Mouse (Mus musculus) R1 (cell line): Measurements from ENCODE around the gene Pgpep1l.
"Not testable (repeated sequence)": the region's sequence is repeated elsewhere in the genome, so short reads cannot be mapped to it uniquely, and the experiment has no call there.

ENCODE experiments used
- DNase-seq: peaks from one replicate; pipeline ENCODE4 v3.0.0-alpha.2; 2018; ENCODE audit warnings: low read depth, low spot score

Gene Pgpep1l

DNA sequence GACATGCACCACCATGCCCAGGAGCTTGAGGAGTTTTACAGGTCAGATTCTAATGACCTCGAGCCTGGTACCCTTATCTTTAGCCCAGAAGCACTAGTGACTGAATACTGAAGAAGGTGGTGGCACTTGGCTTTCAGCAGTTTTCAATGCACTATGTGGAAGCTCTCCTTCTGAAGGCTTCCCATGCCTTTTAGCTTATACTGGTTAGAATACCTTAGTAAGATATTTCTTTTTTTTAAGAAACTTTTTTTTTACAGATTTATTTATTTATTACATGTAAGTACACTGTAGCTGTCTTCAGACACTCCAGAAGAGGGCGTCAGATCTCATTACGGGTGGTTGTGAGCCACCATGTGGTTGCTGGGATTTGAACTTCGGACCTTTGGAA, 19.1 kb upstream of the Pgpep1l start:
- DNase-seq, result not testable (repeated sequence)

GRCm38 (mm10) chr7:68282304-68283132, 18.5 kb upstream of the Pgpep1l start:
- no peak for DNase-seq

GRCm38 (mm10) chr7:68281341-68281740, 17.3 kb upstream of the Pgpep1l start:
- DNase-seq, result no peak

DNA sequence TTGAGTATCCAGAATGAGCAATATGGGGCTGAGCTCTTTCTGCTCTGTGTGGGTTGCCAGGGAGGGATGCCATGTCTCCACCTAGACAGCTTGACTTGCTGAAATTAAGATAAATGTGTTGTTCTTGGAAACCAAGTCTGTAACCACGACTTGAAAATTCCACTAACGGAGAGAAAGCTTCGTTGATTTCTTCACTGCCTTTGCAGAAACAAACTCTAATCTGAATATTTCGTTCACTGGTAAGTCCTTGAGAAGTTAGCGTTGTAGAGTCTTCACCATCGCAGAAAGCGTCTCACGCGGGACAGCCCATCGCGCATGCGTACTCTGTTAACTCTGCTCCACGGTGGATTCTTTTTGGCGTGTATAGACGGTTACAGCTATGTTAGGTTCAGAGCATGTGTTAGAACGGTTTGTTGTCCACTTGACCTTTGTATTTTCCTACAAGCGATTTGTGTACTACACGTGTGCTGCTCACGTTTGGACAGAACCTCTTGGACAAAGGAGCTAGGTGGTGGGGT, 16.4 kb upstream of the Pgpep1l start:
- no peak for DNase-seq

DNA sequence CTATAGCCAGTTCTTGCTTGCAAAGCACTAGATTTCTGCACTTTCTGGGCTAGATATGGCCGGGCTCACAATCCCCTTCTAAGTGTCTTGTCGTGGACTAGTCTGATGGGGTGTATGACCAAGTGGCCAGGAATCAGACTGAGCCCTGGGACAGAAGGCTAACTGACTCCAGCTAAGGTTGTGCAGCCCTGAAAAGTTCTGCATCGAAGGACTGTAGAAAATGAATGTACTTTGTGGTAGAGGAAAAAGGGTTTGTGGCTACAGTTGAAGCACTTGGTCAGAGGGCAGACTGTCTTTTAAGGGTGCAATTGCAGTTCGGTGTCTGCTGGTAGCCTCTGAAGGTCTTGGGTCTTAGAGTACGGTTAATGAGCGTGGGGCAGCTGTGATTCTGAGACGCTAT, 15.4 kb upstream of the Pgpep1l start:
- no peak for DNase-seq

GRCm38 (mm10) chr7:68278908-68279307, 14.9 kb upstream of the Pgpep1l start:
- DNase-seq, result no peak

DNA sequence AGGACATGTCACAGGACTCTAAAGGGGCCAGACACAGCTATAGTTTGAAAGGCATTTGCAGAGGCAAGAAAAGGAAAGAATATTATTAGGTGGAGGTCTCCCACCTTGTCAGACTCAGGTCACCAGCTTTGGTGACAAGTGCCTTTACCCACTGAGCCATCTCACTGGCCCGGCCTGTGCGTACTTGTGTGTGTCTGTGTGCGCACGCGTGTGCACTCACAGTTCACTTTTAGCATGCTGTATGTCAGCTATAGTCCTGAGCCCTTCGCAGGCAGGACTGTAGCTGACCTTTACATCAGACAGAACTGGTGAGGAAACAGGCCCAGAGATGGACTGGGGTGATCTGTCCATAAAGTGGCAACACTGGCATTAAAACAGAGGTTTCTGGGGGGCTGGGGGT, 14.4 kb upstream of the Pgpep1l start:
- no peak for DNase-seq

- no peak for DNase-seq
Observed at GRCm38 (mm10) chr7:68277897-68278270, 13.9 kb upstream of the Pgpep1l start.

DNA sequence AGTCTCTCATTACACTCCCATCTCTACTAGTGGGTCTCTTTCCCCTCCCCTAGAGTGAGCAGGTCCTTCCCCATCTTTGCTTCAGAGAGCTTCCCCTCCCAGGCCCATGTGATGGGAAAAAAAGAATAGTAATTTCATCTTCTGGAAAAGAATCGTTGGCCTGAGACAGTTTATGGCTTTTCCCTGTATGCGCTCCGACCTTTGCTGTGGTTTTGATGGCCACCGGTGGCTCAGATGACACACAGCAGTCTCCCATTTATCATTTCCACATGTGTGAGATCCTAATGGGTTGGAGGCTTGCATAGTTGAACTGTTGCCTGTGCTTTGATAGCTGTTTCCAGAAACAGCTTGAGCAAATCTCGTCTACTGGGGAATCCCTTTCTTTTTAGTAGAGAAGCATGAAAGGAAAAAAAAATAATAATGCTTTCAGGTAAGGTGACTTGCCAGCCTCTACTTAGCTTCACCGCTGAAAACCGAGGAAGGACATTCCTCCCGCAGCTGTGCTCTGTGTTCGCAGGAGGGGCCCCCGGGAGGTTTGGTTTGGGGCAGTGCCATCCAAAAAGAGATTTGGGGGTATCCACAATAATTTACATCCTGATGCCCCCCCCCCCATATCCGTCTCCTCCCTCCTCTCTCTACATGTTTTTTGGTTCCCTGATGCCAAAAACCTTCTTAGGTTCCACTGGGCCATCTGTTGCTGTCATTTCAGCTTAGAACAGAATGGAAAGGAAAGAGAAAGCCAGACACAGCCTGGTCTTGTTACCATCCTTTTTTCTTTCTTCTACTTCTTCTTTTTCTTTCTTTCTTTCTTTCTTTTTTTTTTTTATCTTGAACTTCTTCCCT, 13.2 kb upstream of the Pgpep1l start:
- DNase-seq, result no peak

DNA sequence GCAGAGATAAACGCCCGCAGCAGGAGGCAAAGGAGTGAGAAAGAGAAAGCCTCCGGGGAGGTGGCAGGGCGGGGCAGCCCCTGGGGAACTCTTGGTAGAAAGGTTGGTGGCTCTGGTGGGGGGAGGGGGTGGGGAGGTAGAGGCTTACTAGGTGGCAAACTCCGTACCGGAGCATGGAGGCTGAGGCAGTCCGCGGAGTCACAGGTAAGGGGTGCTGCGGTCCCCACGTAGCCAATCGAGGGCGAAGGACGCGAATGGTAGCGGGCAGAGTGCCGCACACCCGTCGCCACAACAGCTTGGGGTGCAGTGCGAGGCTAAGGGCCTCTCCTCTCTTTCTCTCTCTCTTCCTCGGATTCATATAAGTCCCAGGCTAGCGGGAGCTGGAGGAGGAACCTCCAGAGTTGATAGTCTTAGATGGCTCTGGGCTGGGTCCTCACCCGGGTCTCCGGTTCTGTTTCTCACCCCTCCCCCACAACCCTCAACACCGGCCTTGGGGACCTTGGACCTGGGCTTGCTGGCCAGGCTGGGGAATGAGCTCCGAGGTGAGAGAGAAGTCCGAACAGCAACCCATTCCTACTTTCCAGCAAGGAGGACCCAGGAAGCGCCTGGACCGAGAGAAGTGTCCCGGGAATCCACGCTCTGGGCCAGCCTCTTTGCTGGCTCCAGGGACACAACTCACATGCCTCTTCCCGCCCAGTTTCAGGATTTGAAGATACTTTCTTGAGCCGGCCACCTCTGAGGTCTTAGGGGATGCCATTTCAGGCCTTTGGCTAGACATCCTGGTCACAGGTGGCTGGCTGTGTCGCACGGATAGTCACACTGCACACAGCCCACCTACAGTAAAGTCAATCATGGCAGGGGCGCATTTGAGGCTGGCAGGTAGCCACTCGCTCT, 12.1 kb upstream of the Pgpep1l start:
- DNase-seq, result no peak

GRCm38 (mm10) chr7:68275445-68275837, 11.4 kb upstream of the Pgpep1l start:
- DNase-seq, result peak; percentile 90

DNA sequence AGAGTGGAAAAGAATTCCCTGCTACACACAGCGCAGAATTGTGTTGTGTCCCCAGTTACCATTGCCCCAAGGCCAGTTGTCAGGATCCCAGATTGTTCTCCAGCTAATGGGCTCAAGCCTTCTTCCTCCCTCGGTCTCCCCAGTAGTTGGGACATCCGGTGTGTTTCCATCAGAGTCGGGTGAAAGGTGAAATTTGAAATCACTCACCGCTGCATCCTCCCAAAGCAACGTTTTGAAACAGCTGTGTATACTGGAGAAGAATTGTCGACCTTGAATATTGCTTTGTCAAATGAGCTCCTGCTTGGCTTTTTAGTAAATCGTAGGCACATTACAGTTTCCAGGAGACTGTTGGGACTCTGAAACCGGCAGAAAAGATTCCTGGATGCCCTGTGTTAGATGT, 10.9 kb upstream of the Pgpep1l start:
- DNase-seq, result no peak

DNA sequence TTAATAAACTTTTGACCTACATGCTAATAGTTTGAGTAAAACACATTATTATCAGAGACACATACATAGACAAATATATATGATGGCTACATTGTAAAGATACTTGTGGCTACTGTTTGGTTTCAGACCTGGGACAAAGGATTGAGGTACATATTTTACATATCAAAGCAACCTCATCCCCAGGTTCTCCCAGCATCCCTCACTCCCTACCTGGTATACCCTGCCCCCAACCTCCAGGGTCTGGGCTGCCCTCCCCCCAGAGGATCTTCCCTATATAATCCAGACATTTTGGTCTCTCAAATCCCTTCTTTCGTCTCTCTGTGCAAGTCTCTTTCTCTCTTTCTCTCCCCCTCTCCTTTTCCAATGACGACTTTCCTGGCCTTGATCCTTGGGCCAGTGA, 10.2 kb upstream of the Pgpep1l start:
- no peak for DNase-seq

- no peak for DNase-seq
Observed at GRCm38 (mm10) chr7:68273515-68273914, 9.5 kb upstream of the Pgpep1l start, which contains the start of gene Fam169b. Gene Fam169b, plus strand, starts transcription at chr7:68273839.

GRCm38 (mm10) chr7:68272607-68273006, 8.6 kb upstream of the Pgpep1l start:
- DNase-seq, result no peak

DNA sequence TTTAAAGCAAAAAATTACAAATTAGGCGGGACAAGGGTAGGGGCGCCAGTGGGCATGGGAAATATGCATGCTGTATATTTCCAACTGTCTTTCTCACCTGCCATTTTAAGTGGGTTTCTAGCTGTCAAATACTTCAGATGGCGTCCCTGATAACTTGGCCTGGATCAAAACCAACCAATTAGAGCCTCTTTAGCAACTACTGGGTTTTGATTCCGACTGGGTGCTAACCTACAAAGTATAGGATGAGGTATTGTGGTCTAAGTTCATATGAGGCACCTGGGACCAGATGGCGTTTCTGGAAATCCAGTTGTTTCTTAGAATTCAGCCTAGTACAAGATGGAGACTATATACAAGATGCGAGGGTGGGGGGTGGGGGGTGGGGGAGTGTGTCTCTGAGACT, 7.8 kb upstream of the Pgpep1l start:
- no peak for DNase-seq

- DNase-seq, result no peak
Observed at GRCm38 (mm10) chr7:68270551-68270950, 6.5 kb upstream of the Pgpep1l start.

GRCm38 (mm10) chr7:68266691-68267090, 2.7 kb upstream of the Pgpep1l start:
- DNase-seq, result no peak

DNA sequence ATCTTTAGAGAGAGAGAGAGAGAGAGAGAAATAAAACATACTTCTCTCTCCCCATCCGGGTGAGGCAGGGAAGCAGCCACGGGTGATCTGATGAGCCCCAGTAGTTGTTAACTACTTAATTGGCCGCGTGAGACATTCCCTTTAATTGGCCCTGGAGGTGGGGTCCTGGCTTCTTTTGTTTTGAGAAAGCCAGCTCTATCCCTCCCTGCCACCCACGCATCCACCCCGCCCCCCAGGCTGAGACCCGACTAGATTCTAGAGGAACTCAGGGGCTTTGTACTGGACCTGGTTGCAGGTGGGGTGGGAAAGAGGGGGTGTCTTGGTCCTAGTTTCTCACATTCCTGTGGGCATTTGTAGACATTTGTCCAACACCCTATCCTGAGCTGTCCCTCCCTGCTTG, 1.4 kb upstream of the Pgpep1l start:
- no peak for DNase-seq

- peak; percentile 39 for DNase-seq
Observed at GRCm38 (mm10) chr7:68264531-68264930, 498 bp upstream of the Pgpep1l start.

GRCm38 (mm10) chr7:68263346-68264027, 546 bp downstream of the Pgpep1l start:
- no peak for DNase-seq
